Mouse (Mus musculus): ENCODE results near the gene Fkbpl. TPM values are rescaled to one million over a fixed set of nuclear protein-coding genes. Genes with fewer than 3 reads are reported as not detected.

The Fkbpl gene
- polyA plus RNA-seq, 1 experiment from 2014 or later = 15.8 TPM

DNA sequence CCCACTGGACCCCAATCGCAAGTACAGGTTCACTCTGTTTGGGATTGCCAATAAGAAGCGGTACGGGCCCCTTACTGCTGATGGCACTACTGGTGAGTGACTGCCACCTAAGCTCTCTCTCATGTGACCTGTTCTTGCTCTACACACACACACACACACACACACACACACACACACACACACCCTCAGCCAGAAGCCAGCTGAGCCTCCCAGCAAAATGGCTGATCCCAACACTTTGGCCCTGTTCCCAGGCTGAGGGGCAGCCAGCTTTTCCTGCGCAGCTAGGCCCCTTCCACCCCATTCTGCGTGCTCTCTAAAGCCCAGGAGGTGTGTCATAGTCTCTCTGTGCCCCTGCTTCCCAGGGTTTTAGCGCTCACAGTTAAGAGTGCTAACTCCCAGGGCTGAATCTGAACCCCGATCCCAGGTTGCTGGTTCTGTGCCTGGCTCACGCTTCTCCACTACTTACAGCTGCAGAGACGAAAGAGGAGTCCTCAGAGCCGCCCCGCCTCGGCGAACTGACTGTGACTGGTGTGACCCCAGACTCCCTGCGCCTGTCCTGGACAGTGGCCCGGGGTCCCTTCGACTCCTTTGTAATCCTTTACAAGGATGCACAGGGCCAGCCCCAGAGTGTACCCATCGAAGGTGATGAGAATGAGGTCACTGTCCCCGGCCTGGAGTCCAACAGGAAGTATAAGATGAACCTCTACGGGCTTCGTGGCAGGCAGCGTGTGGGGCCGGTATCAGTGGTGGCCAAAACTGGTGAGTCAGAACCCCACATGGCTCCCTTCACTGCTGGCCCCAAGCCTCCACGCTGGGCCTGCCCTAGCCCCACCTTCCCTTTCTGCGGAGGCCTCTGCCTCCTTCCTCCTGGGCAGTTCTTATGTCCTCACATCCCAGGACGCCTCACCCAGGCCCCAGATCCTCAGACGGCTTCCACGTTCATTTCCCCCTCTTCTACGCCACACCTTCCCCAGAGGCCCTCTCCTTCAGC is 40.9 kb downstream of the Fkbpl start:
- ATAC-seq (ENCODE audit: low FRiP score) = peak; percentile 41; the same call in 1 of the 2 replicates
- WGBS = 80% methylated on average over 28 of the region's 28 CpGs
- Histone ChIP-seq H3K4me1 (peaks cover 10% of the 10 kb centered on the region; the same call in 1 of the 2 replicates), H3K27me3 (replicated peaks) (0 out of 2 replicates have a peak, but pooled peaks cover under 1% of the 10 kb centered on the region), H3K27ac (replicated peaks) (0 out of 2 replicates have a peak overlapping the region, but pooled peaks have one; percentile 8), H3K36me3 (no peaks in the 10 kb centered on the region), H3K9me3 (replicated peaks) (no peaks in the 10 kb centered on the region), H3K9ac (replicated peaks) (no peak overlapping the region), H3K4me3 (replicated peaks) (no peak overlapping the region), H3K4me2 (no peak overlapping the region)

DNA sequence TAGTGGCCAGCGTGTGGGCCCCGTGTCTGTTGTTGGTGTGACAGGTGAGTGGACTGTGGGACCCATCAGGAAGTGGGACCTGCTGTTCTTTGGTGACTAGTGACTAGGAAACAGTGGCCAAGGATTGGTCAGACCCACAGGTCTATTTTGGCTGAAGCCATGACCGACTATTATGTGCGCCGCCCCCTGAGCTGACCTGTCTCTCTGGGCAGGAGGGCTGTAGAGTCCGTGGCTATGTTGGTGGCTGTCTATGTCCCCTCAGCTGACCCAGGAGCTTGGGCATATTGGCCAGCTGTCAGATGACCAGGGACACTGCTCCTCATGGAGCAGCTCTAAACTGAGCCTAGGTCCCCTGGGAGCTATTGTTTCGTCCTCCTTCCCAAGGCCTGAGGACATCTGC is 44.3 kb downstream of the Fkbpl start:
- no peaks in the 10 kb centered on the region for H3K27me3 ChIP-seq (replicated peaks)
- H3K4me2 ChIP-seq = no peak overlapping the region
- ATAC-seq (ENCODE audit: low FRiP score) = no peak
- 92% methylated on average over 7 of the region's 7 CpGs for WGBS
- H3K4me3 ChIP-seq (replicated peaks) = no peak overlapping the region
- H3K9ac ChIP-seq (replicated peaks) = no peak overlapping the region
- H3K4me1 ChIP-seq = peaks cover 10% of the 10 kb centered on the region; the same call in 1 of the 2 replicates
- no peak overlapping the region for H3K27ac ChIP-seq (replicated peaks)
- no peaks in the 10 kb centered on the region for H3K9me3 ChIP-seq (replicated peaks)
- no peaks in the 10 kb centered on the region for H3K36me3 ChIP-seq

DNA sequence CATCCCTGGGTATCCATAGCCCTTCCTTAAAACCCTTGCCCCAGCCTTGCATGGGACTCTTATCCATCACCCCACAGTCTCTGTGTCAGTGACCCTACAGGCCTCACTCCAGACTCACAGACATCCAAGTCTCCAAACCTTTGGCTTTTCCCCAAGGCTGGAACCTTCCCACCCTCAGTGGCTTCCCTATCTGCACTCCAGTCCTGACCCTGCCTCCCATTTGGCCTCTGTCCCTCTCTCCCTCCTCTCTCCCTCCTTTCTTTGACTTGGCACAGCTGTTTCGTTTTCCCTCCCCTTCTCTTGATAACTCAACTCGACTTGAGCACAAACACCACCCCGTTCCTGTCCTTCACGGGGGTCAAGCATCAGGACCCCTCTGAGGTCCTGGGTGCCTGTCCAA is 45.9 kb downstream of the Fkbpl start:
- H3K4me1 ChIP-seq = 0 out of 2 replicates have a peak, but pooled peaks cover 2% of the 10 kb centered on the region
- H3K27ac ChIP-seq (replicated peaks) = no peak overlapping the region
- no peaks in the 10 kb centered on the region for H3K36me3 ChIP-seq
- no peaks in the 10 kb centered on the region for H3K9me3 ChIP-seq (replicated peaks)
- no peaks in the 10 kb centered on the region for H3K27me3 ChIP-seq (replicated peaks)
- H3K9ac ChIP-seq (replicated peaks) = no peak overlapping the region
- H3K4me3 ChIP-seq (replicated peaks) = no peak overlapping the region
- no peak for ATAC-seq (ENCODE audit: low FRiP score)
- WGBS = 66% methylated on average over 4 of the region's 4 CpGs
- H3K4me2 ChIP-seq = no peak overlapping the region

DNA sequence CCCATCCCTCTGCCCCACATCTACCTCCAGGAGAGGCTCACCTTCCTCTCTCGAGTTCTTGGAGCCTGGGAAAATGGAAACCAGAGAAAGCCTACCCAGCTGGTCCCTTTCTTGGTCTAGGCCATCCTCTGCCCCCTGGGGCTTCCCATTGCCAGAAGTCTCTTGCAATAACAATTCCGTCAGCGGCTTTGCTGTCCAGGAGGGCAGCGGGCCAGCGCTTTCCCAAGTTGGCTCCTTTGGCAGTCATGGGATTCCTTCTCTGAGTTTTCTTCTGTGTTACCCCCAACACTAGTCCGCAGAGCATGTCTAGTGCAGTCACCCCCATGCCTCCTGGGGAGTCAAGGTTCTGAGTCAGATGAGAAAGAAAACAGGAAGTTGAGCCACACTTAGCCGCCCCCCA is 48.3 kb downstream of the Fkbpl start:
- no peak for ATAC-seq (ENCODE audit: low FRiP score)

More for the DNA sequence above, 48.3 kb downstream of the Fkbpl start:
- no peak overlapping the region for H3K27ac ChIP-seq (replicated peaks)
- H3K27me3 ChIP-seq (replicated peaks) = no peaks in the 10 kb centered on the region
- no peak overlapping the region for H3K4me2 ChIP-seq
- H3K9me3 ChIP-seq (replicated peaks) = no peaks in the 10 kb centered on the region
- no peaks in the 10 kb centered on the region for H3K36me3 ChIP-seq
- H3K4me3 ChIP-seq (replicated peaks) = no peak overlapping the region
- WGBS = 78% methylated on average over 7 of the region's 7 CpGs
- H3K4me1 ChIP-seq = no peaks in the 10 kb centered on the region
- H3K9ac ChIP-seq (replicated peaks) = no peak overlapping the region

Other genes starting within 250 kb of the Fkbpl start
- 5.1 and 5.5 TPM in 2 replicates for gene BC051142, start 245.9 kb upstream of the Fkbpl start, polyA plus RNA-seq (2015; fragmentation: Nextera tagmentation; extraction: Ambion mirVana)
- 0.74 TPM in 1 of 2 replicates, not detected in the other for gene Btnl4, start 167.4 kb upstream of the Fkbpl start, polyA plus RNA-seq (2015; fragmentation: Nextera tagmentation; extraction: Ambion mirVana)
- not detected in 2 replicates for gene Btnl6, start 127.4 kb upstream of the Fkbpl start, polyA plus RNA-seq (2015; fragmentation: Nextera tagmentation; extraction: Ambion mirVana)
- gene Notch4, start 80.5 kb upstream of the Fkbpl start, polyA plus RNA-seq (2015; fragmentation: Nextera tagmentation; extraction: Ambion mirVana) = 8.0 and 8.5 TPM in 2 replicates
- gene Gpsm3, start 55.0 kb upstream of the Fkbpl start, polyA plus RNA-seq (2015; fragmentation: Nextera tagmentation; extraction: Ambion mirVana) = 3.8 and 14.5 TPM in 2 replicates
- gene Pbx2, start 53.5 kb upstream of the Fkbpl start, polyA plus RNA-seq (2015; fragmentation: Nextera tagmentation; extraction: Ambion mirVana) = 8.2 and 10.3 TPM in 2 replicates
- 1.0 and 1.4 TPM in 2 replicates for gene Ager, start 46.9 kb upstream of the Fkbpl start, polyA plus RNA-seq (2015; fragmentation: Nextera tagmentation; extraction: Ambion mirVana)
- gene Rnf5, start 41.1 kb upstream of the Fkbpl start, polyA plus RNA-seq (2015; fragmentation: Nextera tagmentation; extraction: Ambion mirVana) = 256 and 280 TPM in 2 replicates
- gene Agpat1, start 40.5 kb upstream of the Fkbpl start, polyA plus RNA-seq (2015; fragmentation: Nextera tagmentation; extraction: Ambion mirVana) = 109 and 133 TPM in 2 replicates
- 12.3 and 14.9 TPM in 2 replicates for gene Egfl8, start 28.8 kb upstream of the Fkbpl start, polyA plus RNA-seq (2015; fragmentation: Nextera tagmentation; extraction: Ambion mirVana)
- gene Ppt2, start 16.3 kb upstream of the Fkbpl start, polyA plus RNA-seq (2015; fragmentation: Nextera tagmentation; extraction: Ambion mirVana) = 20.1 and 21.3 TPM in 2 replicates
- 6.3 and 7.3 TPM in 2 replicates for gene Prrt1, start 15.2 kb upstream of the Fkbpl start, polyA plus RNA-seq (2015; fragmentation: Nextera tagmentation; extraction: Ambion mirVana)
- gene Atf6b, start 2.4 kb downstream of the Fkbpl start, polyA plus RNA-seq (2015; fragmentation: Nextera tagmentation; extraction: Ambion mirVana) = 109 and 112 TPM in 2 replicates
- gene Tnxb, start 25.8 kb downstream of the Fkbpl start, polyA plus RNA-seq (2015; fragmentation: Nextera tagmentation; extraction: Ambion mirVana) = 0.50 and 0.64 TPM in 2 replicates
- gene C4b, start 99.1 kb downstream of the Fkbpl start, polyA plus RNA-seq (2015; fragmentation: Nextera tagmentation; extraction: Ambion mirVana) = 0.14 and 0.27 TPM in 2 replicates
- gene Cyp21a1, start 159.8 kb downstream of the Fkbpl start, polyA plus RNA-seq (2015; fragmentation: Nextera tagmentation; extraction: Ambion mirVana) = not detected in 2 replicates
- gene Stk19, start 192.2 kb downstream of the Fkbpl start, polyA plus RNA-seq (2015; fragmentation: Nextera tagmentation; extraction: Ambion mirVana) = 40.0 and 41.6 TPM in 2 replicates
- gene Dxo, start 192.3 kb downstream of the Fkbpl start, polyA plus RNA-seq (2015; fragmentation: Nextera tagmentation; extraction: Ambion mirVana) = 58.9 and 64.8 TPM in 2 replicates
- gene Skiv2l, start 205.4 kb downstream of the Fkbpl start, polyA plus RNA-seq (2015; fragmentation: Nextera tagmentation; extraction: Ambion mirVana) = 56.6 and 57.4 TPM in 2 replicates
- gene Nelfe, start 205.6 kb downstream of the Fkbpl start, polyA plus RNA-seq (2015; fragmentation: Nextera tagmentation; extraction: Ambion mirVana) = 77.4 and 77.8 TPM in 2 replicates
- gene Cfb, start 217.8 kb downstream of the Fkbpl start, polyA plus RNA-seq (2015; fragmentation: Nextera tagmentation; extraction: Ambion mirVana) = 2.4 and 5.9 TPM in 2 replicates
- gene Zbtb12, start 234.7 kb downstream of the Fkbpl start, polyA plus RNA-seq (2015; fragmentation: Nextera tagmentation; extraction: Ambion mirVana) = 9.6 and 10.6 TPM in 2 replicates
- gene Gm20547, start 237.3 kb downstream of the Fkbpl start, polyA plus RNA-seq (2015; fragmentation: Nextera tagmentation; extraction: Ambion mirVana) = not detected in 2 replicates